Mouse (Mus musculus) left cerebral cortex, postnatal 25 days (tissue): ENCODE data around the gene Nckipsd. TPM values are rescaled to one million over a fixed set of nuclear protein-coding genes. Genes with fewer than 3 reads are reported as not detected.

Experiments
- DNase-seq, 2 experiments: peaks; one replicate each; pipeline ENCODE4 v3.0.0; 2022; ENCODE audit warnings: low spot score in 2 of 2, mixed read lengths in 1 of 2
- intact Hi-C: fragments of 180-260 bp; cut with DNase I; formaldehyde crosslinking; loops from one replicate; pipeline ENCODE4 v1.15.1; 2025
- total RNA-seq, 2 experiments: library from RNA; stranded (reverse); gene quantifications; 2 replicates each; pipeline ENCODE4 v1.2.3; 2021

The Nckipsd gene
- total RNA-seq, result 10 to 100 TPM; 54.4 to 60.5 TPM

DNA sequence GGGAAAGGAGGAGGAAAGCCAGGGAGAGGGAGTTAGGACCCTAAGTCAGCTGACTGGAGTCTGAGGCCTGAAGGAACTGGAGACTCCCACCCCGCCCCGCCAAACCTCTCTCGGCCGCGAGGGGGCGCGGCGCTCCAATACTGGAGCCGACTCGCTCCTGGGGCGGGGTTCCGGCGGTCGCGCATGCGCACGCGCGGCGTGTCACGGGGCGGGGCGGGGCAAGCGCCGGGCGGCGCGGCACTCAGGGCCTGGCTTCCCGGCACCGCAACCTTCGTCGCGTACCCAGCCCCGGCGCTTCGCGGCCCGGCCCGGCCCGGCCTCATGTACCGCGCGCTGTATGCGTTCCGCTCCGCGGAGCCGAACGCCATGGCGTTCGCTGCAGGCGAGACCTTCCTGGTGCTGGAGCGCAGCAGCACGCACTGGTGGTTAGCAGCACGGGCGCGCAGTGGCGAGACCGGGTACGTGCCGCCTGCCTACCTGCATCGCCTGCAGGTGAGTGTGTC is at the start of gene Nckipsd:
Gene Nckipsd, plus strand, starts transcription at position 206 of the 503 bp plus-strand sequence.
- peak; percentile 91 to 94 for DNase-seq
- intact Hi-C loops, result no loop called here

GRCm38 (mm10) chr9:108759121-108759520 is 49.0 kb upstream of the Nckipsd start:
- intact Hi-C loops, result no loop called here
- no peak for DNase-seq

- intact Hi-C loops, result no loop called here
Measured at GRCm38 (mm10) chr9:108759805-108760204, 48.4 kb upstream of the Nckipsd start.

DNA sequence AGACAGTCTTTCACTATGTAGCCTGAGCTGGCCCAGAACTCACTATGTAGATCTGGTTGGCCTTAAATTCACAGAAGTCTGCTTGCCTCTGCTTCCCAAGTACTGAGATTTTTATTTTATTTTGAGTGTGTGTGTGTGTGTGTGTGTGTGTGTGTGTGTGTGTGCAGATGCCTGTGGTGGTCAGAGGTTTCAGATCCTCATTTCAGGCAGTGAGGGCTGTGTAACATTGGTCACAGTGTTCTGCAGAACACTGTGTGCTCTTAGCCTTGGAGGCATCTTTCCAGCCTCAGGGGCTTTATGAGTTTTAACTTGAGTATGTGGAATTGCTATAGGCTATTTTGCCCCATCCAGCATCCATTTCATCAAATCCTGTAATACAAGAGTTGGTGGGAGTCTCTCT is 46.6 kb upstream of the Nckipsd start:
- DNase-seq, result no peak
- intact Hi-C loops, result no loop called here

More at GRCm38 (mm10) chr9:108759805-108760204, 48.4 kb upstream of the Nckipsd start:
- no peak for DNase-seq

DNA sequence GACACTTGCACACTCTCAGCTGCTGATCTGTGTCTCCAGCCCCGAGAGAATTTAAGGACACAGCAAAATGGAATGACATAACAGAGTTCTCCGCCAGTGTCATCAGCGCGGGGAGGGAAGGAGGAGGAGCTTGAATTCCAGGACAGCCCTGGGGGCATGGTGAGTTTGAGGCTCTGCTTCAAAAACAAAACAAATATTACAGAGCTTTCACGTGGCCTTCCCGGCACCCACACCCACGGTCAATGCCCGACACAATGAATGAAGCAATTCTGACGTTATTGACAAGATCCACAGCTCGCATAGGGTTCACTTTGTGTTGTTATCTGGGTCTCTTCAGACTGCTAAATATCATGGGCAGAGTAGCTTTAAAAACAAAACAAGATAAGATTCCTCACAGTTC is 43.2 kb upstream of the Nckipsd start:
- intact Hi-C loops, result no loop called here
- DNase-seq, result no peak

- no peak for DNase-seq
- intact Hi-C loops, result no loop called here
Measured at GRCm38 (mm10) chr9:108776614-108777013, 31.6 kb upstream of the Nckipsd start.

GRCm38 (mm10) chr9:108777276-108777675 is 30.9 kb upstream of the Nckipsd start:
- DNase-seq, result no peak
- intact Hi-C loops, result no loop called here

- intact Hi-C loops, result no loop called here
- no peak for DNase-seq
Measured at GRCm38 (mm10) chr9:108780959-108781358, 27.2 kb upstream of the Nckipsd start.

DNA sequence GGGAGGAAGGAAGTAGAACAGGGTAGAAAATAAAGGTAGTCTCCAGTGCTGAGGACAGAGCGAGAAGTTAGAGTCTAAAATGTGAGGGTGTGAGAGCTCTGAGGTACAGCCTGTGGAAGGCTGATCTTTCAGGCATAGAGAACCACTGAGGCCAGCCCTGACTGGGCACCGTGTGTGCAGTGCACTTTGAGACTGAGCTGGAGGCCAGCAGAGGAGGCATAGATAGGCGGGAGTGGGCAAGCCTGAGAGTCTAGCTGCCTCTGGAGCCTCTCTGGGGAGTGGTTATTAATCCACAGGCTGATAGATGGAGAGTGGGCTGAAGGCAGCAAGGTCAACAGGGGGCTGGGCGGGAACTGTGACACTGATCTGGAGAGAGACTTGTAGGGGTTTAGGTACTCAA is 26.3 kb upstream of the Nckipsd start:
- intact Hi-C loops, result no loop called here
- DNase-seq, result no peak

DNA sequence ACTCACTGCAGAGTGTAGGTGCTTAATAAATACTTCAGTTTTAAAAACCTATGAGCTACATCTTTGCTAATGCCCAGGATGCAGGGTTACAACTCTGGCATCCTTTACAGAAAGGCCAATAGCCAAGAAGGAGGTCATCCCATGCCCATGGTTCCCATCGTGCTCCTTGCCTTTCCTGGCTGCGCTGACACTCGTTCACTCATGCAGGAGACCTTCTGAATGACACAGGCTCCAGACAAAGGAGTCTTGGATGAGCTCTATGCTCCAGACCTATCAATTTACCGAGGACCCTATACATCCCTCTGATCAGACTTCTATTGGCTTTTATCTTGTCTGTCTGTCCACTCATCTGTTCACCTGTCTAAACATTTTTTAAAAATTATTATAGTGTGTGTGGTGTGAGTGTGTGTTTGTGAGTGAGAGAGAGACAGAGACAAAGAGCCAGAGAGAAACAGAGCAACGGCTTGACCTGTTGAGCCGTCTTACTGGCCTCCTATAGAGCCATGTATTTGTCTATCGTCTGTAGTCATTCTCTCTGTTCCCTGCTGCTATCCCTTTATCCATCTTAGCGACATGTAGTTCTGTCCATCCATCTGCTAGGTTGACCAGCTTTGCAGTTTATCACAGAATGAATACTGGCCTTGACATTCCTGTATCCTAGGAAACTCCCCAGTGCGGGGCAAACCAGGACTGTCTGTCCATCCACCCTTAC is 25.2 kb upstream of the Nckipsd start:
- DNase-seq, result no peak
- intact Hi-C loops, result no loop called here

- peak; percentile 96 to 97 for DNase-seq
- intact Hi-C loops, result no loop called here
Measured at GRCm38 (mm10) chr9:108783548-108784463, 24.4 kb upstream of the Nckipsd start, which contains the start of gene Ip6k2. Gene Ip6k2, plus strand, starts transcription at chr9:108783796.

DNA sequence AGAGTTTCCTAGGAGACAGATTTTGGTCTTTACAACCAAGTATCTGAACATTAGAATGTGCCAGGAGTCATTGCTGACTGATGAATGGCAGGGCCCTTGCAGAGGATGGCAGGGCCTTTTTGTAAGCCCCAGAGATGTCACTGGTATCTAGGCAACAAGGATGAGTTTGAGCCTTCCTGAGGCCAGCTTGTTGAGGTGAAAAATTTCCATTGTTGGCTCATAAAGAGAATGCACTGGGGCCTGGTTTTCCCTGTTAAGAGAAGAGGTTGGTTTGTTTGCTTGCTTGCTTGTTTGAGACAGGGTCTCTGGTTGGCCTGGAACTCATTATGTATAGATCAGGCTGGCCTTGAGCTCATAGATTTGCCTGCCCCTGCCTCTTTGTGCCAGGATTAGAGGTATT is 22.8 kb upstream of the Nckipsd start:
- intact Hi-C loops, result no loop called here
- no peak for DNase-seq

DNA sequence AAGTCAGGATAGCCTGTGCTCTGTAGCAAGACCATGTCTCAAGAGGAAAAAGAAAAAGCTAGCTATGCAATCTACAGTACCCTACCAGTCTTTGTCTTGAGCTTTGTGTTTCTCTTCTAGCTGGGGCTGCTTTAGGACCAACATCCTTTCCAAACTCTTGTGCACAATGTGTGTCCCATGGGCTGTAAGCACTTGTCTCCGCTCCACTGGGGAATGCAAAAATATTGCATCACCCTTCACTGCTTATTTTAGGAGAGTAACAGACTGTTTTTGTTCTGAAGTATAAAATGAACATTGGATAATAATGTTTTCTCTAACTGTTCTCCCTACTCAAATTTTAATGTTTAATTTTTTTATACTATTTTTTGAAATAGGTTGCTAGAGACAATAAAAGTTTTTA is 21.7 kb upstream of the Nckipsd start:
- no peak for DNase-seq
- intact Hi-C loops, result no loop called here

DNA sequence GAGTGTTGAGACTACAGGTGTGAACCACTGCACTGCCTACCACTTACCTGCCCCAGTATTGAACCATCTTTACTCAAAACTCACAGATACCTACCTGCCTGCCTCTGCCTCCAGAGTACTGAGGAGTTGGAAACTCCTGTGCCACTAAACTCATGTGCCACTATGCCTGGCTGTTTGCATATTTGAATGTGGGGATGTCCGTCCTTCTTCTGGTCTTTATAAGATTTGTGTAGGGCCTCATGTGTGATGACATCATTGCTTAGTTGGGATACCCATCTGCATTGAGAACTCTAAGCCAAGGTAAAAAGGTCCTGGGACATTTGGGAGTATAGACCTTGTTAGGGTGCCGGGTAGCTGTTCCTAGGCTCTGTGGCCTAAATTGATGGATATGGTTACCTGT is 21.1 kb upstream of the Nckipsd start:
- intact Hi-C loops, result no loop called here

DNA sequence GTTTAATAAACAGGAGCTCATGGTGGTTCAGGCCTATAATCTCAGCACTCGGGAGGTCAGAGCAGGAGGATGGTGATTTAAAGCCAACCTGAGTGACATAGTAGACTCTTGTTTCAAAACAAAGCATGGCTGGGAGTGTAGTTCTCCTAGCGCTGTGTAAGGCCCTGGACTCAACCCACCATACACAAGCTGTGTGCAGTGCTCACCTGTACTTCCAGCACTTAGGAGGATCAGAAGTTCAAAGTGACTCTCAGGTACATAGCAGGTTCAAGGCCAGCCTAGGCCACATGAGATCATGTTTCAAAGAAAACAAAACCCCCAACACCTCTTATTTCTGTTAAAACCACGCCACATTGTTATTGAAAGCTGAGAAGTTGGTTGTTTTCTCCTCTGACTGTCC is 19.5 kb upstream of the Nckipsd start:
- intact Hi-C loops, result no loop called here
- peak in 1 of 2 experiments; percentile 0 for DNase-seq

More for the DNA sequence above, 21.1 kb upstream of the Nckipsd start:
- peak in 1 of 2 experiments; percentile 0 for DNase-seq

DNA sequence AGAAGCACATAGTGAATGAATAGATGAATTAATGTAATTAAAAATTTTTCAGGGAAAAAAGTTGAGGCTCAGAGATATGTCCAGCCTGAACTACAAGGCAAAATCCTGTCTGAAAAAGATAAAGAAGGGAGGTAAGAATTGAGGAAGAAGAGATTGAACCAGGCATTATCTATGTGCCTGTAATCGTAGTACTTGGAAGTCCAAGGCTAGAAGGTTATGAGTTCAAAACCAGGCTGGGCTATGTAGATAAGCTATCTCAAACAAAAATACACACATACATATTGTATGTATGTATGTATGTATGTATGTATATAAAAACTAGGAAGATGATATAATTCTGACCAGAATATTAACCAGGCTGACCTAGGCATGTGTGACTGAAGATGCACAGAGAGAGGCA is 15.9 kb upstream of the Nckipsd start:
- DNase-seq, result no peak
- intact Hi-C loops, result no loop called here

DNA sequence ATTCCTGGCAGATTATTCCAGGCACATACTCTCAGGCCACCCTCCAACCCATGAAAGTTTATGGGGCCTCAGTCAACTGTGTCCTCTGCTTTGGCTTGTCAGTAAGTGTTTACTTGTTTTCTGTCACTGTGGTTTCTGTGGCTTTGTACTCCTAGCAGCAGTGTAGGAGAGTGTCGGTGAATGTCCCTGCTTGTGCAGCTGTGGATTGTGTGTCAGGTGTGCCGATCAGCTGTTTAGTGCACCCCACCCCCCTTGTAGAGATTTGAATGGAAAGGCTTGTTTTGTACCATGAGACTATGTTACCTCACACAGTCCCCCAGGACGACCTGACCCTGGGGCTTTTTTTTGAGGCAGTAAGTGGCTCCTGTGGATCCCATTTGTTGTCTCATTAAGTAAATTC is 15.4 kb upstream of the Nckipsd start:
- intact Hi-C loops, result no loop called here
- DNase-seq, result no peak

DNA sequence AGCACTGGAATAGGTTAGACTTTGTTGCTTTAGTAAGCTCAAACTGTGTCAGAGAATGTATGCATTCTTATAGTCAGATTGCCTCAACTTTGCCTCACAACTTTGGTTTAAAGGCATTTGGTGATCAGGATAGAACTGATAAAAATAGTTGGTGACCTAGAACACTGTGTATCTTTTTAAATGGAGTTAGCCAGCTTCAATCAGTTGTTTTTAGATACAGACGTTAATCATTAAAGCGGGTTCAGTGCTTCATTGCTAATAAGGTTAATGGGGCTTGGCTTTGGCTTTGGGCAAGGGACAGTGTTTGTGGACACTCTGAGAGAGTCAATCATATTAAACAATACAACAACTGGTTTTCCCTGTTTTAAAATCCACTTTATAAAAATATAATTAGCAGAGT is 12.9 kb upstream of the Nckipsd start:
- intact Hi-C loops, result no loop called here
- no peak for DNase-seq

GRCm38 (mm10) chr9:108795762-108796161 is 12.4 kb upstream of the Nckipsd start:
- no peak for DNase-seq
- intact Hi-C loops, result no loop called here

DNA sequence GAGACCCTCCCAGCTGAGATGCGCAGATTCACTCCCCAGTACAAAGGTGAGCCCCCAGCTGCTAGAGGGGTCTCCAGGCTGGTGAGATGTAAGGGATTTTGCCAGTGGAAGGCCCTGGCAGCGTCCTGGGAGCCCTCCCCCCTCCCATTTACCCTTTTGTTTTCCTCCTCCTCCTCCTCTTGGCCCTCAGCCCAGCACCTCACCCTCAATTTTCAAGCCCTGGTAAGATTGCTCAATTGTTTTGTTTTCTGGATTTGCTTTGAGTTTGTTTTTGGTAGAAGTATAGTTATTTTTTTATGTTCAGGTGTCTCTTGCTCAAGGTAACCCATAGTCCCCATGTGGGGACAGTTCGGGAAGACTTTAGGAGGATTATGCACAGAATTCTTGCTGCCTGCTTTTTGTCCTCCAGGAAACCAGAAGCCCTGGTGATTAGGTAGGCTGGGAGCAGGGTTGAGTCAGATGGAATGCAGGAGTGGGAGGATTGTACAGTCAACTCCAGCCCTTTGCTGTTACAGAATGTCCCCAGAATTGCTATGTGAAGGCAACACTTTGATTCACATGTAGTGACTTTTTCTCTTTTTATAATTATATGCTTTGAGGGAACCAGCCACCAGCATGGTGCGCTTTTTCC is 11.7 kb upstream of the Nckipsd start:
- intact Hi-C loops, result no loop called here
- peak; percentile 45 to 59 for DNase-seq
